7 mouse cellular contexts compared by ENCODE assay signal in the genomic region with DNA sequence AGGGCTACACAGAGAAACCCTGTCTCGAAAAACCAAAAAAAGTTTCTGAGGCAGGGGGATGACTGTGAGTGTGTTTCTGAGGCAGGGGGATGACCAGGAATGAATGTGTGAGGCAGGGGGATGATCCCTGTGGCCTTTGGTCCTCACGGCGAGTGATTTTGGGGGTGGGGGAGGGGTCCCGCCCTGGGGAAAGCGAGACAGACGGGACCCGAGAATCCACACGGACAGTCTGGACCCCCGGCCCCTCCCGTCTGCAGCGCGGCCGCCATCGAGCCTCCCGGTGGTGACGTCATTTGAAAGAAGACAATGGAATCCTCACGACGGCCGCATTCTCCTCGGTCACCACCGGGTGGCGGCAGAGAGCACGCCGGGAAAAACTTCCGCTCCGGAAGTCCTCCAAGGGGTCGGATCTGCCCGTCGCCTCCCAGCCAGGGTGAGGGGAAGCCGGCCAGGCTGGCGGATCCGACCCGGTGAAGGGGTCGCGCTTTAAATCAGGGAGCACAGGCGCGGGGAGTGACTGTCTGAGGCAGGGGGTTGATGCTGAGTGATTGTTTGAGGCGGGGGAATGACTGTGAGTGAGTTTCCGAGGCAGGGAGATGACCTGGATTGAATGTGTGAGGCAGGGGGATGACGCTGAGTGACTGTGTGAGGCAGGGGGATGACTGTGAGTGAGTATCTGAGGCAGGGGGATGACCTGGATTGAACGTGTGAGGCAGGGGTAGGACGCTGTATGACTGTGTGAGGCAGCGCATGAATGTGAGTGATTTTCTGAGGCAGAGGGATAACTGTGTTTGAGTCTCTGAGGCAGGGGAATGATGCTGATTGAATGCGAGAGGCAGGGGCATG. TPM values are rescaled to one million over a fixed set of nuclear protein-coding genes. Genes with fewer than 3 reads are reported as not detected.
DNase-seq lines count a peak whose midpoint lies in the region; ATAC-seq lines count a peak whose summit lies in the region.

No protein-coding gene starts in this region.

- peaks cover 11% of the 10 kb centered on the region for H3K27me3 ChIP-seq in embryonic facial prominence, embryonic 12.5 days
- H3K27me3 ChIP-seq in limb, embryonic 12.5 days: peaks cover 17% of the 10 kb centered on the region
- H3K27me3 ChIP-seq in midbrain, embryonic 13.5 days: no peaks in the 10 kb centered on the region

- H3K4me1 ChIP-seq in embryonic facial prominence, embryonic 12.5 days: peaks cover 13% of the 10 kb centered on the region; the same call in 1 of the 2 replicates
- peaks cover 22% of the 10 kb centered on the region; the same call in 1 of the 2 replicates for H3K4me1 ChIP-seq in limb, embryonic 12.5 days (replicated peaks)
- peaks cover 15% of the 10 kb centered on the region for H3K4me1 ChIP-seq in midbrain, embryonic 13.5 days (replicated peaks)

- no peaks in the 10 kb centered on the region for H3K36me3 ChIP-seq in embryonic facial prominence, embryonic 12.5 days
- H3K36me3 ChIP-seq in limb, embryonic 12.5 days: no peaks in the 10 kb centered on the region
- H3K36me3 ChIP-seq in midbrain, embryonic 13.5 days: no peaks in the 10 kb centered on the region

- peak overlapping the region; percentile 88 for H3K27ac ChIP-seq in embryonic facial prominence, embryonic 12.5 days
- H3K27ac ChIP-seq in limb, embryonic 12.5 days: peak overlapping the region; percentile 80
- H3K27ac ChIP-seq in midbrain, embryonic 13.5 days: peak overlapping the region; percentile 97

- H3K4me2 ChIP-seq in embryonic facial prominence, embryonic 12.5 days (replicated peaks): peak overlapping the region; percentile 69
- H3K4me2 ChIP-seq in limb, embryonic 12.5 days: peak overlapping the region; percentile 73
- H3K4me2 ChIP-seq in midbrain, embryonic 13.5 days (replicated peaks): peak overlapping the region; percentile 68

- H3K4me3 ChIP-seq in embryonic facial prominence, embryonic 12.5 days: peak overlapping the region; percentile 56
- H3K4me3 ChIP-seq in limb, embryonic 12.5 days (replicated peaks): peak overlapping the region; percentile 55
- H3K4me3 ChIP-seq in midbrain, embryonic 13.5 days (replicated peaks): peak overlapping the region; percentile 57

- 5% methylated on average over 43 of the region's 44 CpGs for WGBS in embryonic facial prominence, embryonic 12.5 days
- 5% methylated on average over 41 of the region's 44 CpGs for WGBS in limb, embryonic 12.5 days
- 5% methylated on average over 44 of the region's 44 CpGs for WGBS in midbrain, embryonic 13.5 days

- DNase-seq in adrenal gland, postnatal 14 days: peak; percentile 83
- peak; percentile 99 for DNase-seq in heart, adult 11 months
- DNase-seq in kidney, adult 11 months: peak; percentile 79
- peak; percentile 87 for DNase-seq in spleen, adult 12 weeks (ENCODE audit: low spot score)

- no peaks in the 10 kb centered on the region; the same call in 1 of the 2 replicates for H3K9me3 ChIP-seq in embryonic facial prominence, embryonic 12.5 days
- H3K9me3 ChIP-seq in limb, embryonic 12.5 days: peaks cover 3% of the 10 kb centered on the region; the same call in 1 of the 2 replicates
- H3K9me3 ChIP-seq in midbrain, embryonic 13.5 days: no peaks in the 10 kb centered on the region

- peak; percentile 89 for ATAC-seq in embryonic facial prominence, embryonic 12.5 days (ENCODE audit: insufficient number of reproducible peaks, insufficient read depth, low FRiP score, low TSS enrichment)
- peak; percentile 84 for ATAC-seq in limb, embryonic 12.5 days (ENCODE audit: insufficient number of reproducible peaks, insufficient read depth, low FRiP score, low TSS enrichment, low read depth)
- ATAC-seq in midbrain, embryonic 13.5 days: peak; percentile 87

- peak overlapping the region; percentile 70 for H3K9ac ChIP-seq in embryonic facial prominence, embryonic 12.5 days
- H3K9ac ChIP-seq in limb, embryonic 12.5 days (replicated peaks): peak overlapping the region; percentile 67
- peak overlapping the region; percentile 73 for H3K9ac ChIP-seq in midbrain, embryonic 13.5 days (replicated peaks)

RNA-seq across cellular contexts. Expression of a gene that starts 43.2 kb away (rescaled TPM):
- 0.86 and 0.89 TPM in 2 replicates for total RNA-seq in adrenal gland, postnatal 14 days (2021)
- 1.3 TPM in 2 replicates for polyA plus RNA-seq in embryonic facial prominence, embryonic 12.5 days (2016; fragmentation: Nextera tagmentation; extraction: Ambion mirVana)
- 1.3 and 1.5 TPM in 2 replicates for polyA plus RNA-seq in limb, embryonic 12.5 days (2016; fragmentation: Nextera tagmentation; extraction: Ambion mirVana)
- polyA plus RNA-seq in midbrain, embryonic 13.5 days (2015; fragmentation: Nextera tagmentation; extraction: Ambion mirVana): 0.66 and 0.73 TPM in 2 replicates

RNA-seq across cellular contexts. Expression of a gene that starts 52.9 kb away (rescaled TPM):
- total RNA-seq in adrenal gland, postnatal 14 days (2021): not detected in 2 replicates
- polyA plus RNA-seq in embryonic facial prominence, embryonic 12.5 days (2016; fragmentation: Nextera tagmentation; extraction: Ambion mirVana): not detected in 2 replicates
- polyA plus RNA-seq in limb, embryonic 12.5 days (2016; fragmentation: Nextera tagmentation; extraction: Ambion mirVana): not detected in 2 replicates
- not detected in 2 replicates for polyA plus RNA-seq in midbrain, embryonic 13.5 days (2015; fragmentation: Nextera tagmentation; extraction: Ambion mirVana)

Comparison
In these comparisons a context has a peak if more than half of its experiments do, and no peak if none do; other contexts are left out.
1. Peak in every context shown above with its lines: DNase-seq, ATAC-seq, H3K4me3 ChIP-seq and H3K27ac ChIP-seq.